Mouse (Mus musculus) lung, postnatal 0 days (tissue): ENCODE results near the gene Slc4a8.

Experiments used
- CTCF ChIP-seq: IDR thresholded peaks from 2 replicates; pipeline ENCODE4 v1.5.1; 2016; ENCODE audit warnings: antibody characterized with exemption, mild to moderate bottlenecking
- EP300 ChIP-seq: IDR thresholded peaks from 2 replicates; pipeline ENCODE4 v1.6.1; 2016; ENCODE audit warnings: antibody characterized with exemption, mild to moderate bottlenecking, control low read depth

DNA sequence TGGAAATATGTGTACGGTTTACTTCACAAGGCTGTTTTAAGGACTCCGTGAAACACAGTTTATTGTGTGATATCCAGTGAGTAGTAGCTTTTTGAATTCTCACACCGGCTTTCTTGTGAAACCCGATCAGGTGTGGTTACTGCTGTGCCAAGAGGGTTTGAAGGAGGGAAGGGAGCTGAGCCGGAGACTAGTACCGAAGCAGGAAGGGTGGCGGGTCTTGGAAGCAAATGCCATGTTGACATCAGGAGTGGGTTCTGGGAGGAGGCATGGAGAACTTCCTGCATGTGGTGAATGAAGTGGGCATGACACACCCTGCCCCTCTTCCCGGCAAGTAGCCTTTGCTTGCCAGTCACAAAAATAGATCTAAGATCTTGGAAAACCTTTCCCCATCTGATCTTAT, 1.1 kb downstream of the Slc4a8 start:
- TF ChIP-seq CTCF (no peak), EP300 (no peak)
